Mouse (Mus musculus) lung, postnatal 0 days (tissue): ENCODE measurements around the gene Cacna2d3. TPM values are rescaled to one million over a fixed set of nuclear protein-coding genes. Genes with fewer than 3 reads are reported as not detected.

ENCODE experiments used
- ATAC-seq: fragments of 200-750 bp; cut with Nextera tagmentation; 2 replicates; pipeline ENCODE4 v1.8.0; 2017; ENCODE audit warnings: moderate library complexity
- DNase-seq: peaks from one replicate; pipeline ENCODE4 v3.0.0-alpha.2; 2016; ENCODE audit warnings: low spot score
- H3K27ac ChIP-seq: fragments of 300-500 bp; sonication (generic); 2 replicates; pipeline ENCODE4 v1.5.1; 2014; ENCODE audit warnings: antibody characterized with exemption, mild to moderate bottlenecking, low read length, mixed read lengths
- H3K27me3 ChIP-seq: fragments of 300-500 bp; sonication (generic); replicated peaks from 2 replicates; pipeline ENCODE4 v1.6.1; 2014; ENCODE audit warnings: low read length, mixed read lengths; ENCODE audit not compliant: insufficient read depth
- H3K36me3 ChIP-seq: fragments of 300-500 bp; sonication (generic); 2 replicates; pipeline ENCODE4 v1.6.1; 2014; ENCODE audit warnings: low read length, mixed read lengths; ENCODE audit not compliant: insufficient read depth
- H3K4me1 ChIP-seq: fragments of 300-500 bp; sonication (generic); 2 replicates; pipeline ENCODE4 v1.6.1; 2014; ENCODE audit warnings: antibody characterized with exemption, low read depth, low read length, mixed read lengths; ENCODE audit not compliant: insufficient read depth
- H3K4me2 ChIP-seq: fragments of 300-500 bp; sonication (generic); replicated peaks from 2 replicates; pipeline ENCODE4 v1.6.1; 2014; ENCODE audit warnings: low read depth, mild to moderate bottlenecking, low read length, moderate library complexity, mixed read lengths
- H3K4me3 ChIP-seq: fragments of 300-500 bp; sonication (generic); 2 replicates; pipeline ENCODE4 v1.5.1; 2014; ENCODE audit warnings: low read depth, low read length
- H3K9ac ChIP-seq: fragments of 300-500 bp; sonication (generic); replicated peaks from 2 replicates; pipeline ENCODE4 v1.6.1; 2014; ENCODE audit warnings: low read depth, mild to moderate bottlenecking
- H3K9me3 ChIP-seq: fragments of 300-500 bp; sonication (generic); 2 replicates; pipeline ENCODE4 v1.6.1; 2016; ENCODE audit warnings: low read length, mixed read lengths
- CTCF ChIP-seq: IDR thresholded peaks from 2 replicates; pipeline ENCODE4 v1.5.1; 2016; ENCODE audit warnings: antibody characterized with exemption, mild to moderate bottlenecking
- EP300 ChIP-seq: IDR thresholded peaks from 2 replicates; pipeline ENCODE4 v1.6.1; 2016; ENCODE audit warnings: antibody characterized with exemption, mild to moderate bottlenecking, control low read depth
- WGBS: fragments of 180-500 bp; shearing (Covaris S2); extraction: QIAGEN DNeasy Blood & Tissue Kit; methylation state at CpG from one replicate; pipeline ENCODE4 v1.1.7; 2014; 5-methylcytosine and 5-hydroxymethylcytosine counted together
- polyA plus RNA-seq: library from polyadenylated mRNA; unstranded; fragments of >200 nt; fragmentation: Nextera tagmentation; extraction: Ambion mirVana; gene quantifications from 2 replicates; pipeline ENCODE4 v1.2.1, GENCODE M21; 2015

Gene Cacna2d3
- polyA plus RNA-seq, 1 experiment from 2014 or later, result 0.50 TPM

DNA sequence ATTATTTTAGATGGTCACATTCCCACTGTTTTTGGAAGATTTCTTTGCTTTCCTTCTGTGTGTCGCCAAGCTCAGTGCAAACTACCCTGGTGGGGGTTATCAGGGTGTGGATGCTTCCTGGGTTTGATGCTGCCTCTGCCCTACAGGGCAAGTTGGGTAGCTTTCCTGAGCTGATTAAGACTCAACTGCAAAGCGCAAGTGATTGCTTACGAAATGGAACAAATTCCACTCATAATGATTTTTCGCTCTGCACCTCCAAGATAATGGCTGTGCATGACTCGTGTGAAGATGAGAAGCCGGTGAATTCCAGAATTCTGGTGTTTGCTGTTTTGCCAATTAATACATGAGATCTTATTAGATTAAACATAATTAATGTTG, 557.0 kb downstream of the Cacna2d3 start:
- Histone ChIP-seq H3K9me3 (no peaks in the 10 kb centered on the region), H3K36me3 (no peaks in the 10 kb centered on the region), H3K4me1 (no peaks in the 10 kb centered on the region), H3K27me3 (no peaks in the 10 kb centered on the region), H3K27ac (no peak overlapping the region), H3K9ac (no peak overlapping the region), H3K4me2 (no peak overlapping the region), H3K4me3 (no peak overlapping the region)
- no peak for DNase-seq
- no peak for ATAC-seq
- TF ChIP-seq CTCF, result no peak
- no peak for TF ChIP-seq EP300
- WGBS, result 81% methylated on average over 6 of the region's 6 CpGs

DNA sequence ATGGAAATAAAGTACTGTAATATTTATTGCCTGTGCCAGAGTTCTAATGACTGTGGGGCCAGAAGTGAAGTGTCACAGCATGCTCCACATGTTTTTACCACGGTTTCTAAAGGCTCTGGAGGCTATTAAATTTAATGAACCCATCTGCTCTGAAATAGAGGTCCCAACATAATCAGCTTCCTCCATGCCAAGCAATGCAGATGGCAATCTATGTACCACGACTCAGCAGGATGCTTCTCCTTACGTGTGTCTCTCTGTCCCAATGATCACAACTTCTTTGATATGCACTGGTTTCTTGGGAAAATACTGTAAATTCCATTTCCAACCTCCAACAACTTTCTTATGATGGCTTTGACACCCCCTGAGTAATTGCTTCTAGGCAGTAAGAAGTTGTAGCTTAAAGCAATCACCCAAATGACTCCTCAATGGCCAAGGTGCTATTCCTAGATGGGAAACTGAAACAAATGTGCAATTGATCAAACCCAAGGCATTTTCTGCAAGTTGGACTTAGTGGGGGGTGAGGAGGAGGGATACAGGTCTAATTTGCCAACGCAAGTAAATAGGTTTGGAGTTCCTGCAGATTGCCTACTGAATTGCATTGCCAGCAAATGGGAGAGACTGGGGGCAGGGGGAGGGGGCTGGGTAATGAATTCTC, 557.5 kb downstream of the Cacna2d3 start:
- 65% methylated on average over 4 of the region's 4 CpGs for WGBS
- no peak for DNase-seq
- no peaks in the 10 kb centered on the region for H3K27me3 ChIP-seq

DNA sequence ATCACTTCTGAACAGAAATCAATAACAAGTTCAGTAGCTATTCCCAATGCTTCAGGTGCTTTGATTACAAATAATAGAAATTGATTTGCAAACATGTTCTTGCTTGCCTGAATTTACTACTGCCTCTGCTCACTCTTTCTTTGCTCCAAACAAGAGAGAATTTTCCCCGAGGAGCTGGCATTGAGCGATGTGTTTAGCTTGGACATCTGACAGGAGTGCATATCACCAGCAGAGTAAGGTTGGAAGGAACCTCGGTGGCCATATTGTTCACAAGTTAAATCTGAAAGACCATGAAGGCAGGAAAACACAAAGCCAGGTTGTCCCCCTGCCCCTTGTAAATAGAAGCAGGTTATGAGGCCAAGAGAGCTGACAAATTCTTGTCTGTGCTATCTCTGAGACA, 561.9 kb downstream of the Cacna2d3 start:
- Histone ChIP-seq H3K9ac (no peak overlapping the region), H3K4me3 (no peak overlapping the region), H3K4me2 (no peak overlapping the region), H3K4me1 (no peaks in the 10 kb centered on the region), H3K27ac (no peak overlapping the region), H3K9me3 (peaks cover 4% of the 10 kb centered on the region; the same call in 1 of the 2 replicates), H3K27me3 (no peaks in the 10 kb centered on the region), H3K36me3 (no peaks in the 10 kb centered on the region)
- ATAC-seq (no peak), DNase-seq (no peak)
- TF ChIP-seq CTCF (no peak), EP300 (no peak)
- 78% methylated on average over 3 of the region's 3 CpGs for WGBS

More for the DNA sequence above, 557.5 kb downstream of the Cacna2d3 start:
- no peaks in the 10 kb centered on the region for H3K36me3 ChIP-seq
- no peaks in the 10 kb centered on the region for H3K9me3 ChIP-seq
- H3K9ac ChIP-seq, result no peak overlapping the region
- no peak for ATAC-seq
- no peak overlapping the region for H3K4me2 ChIP-seq
- TF ChIP-seq EP300 (no peak), CTCF (no peak)
- no peak overlapping the region for H3K27ac ChIP-seq
- H3K4me1 ChIP-seq, result no peaks in the 10 kb centered on the region
- no peak overlapping the region for H3K4me3 ChIP-seq

DNA sequence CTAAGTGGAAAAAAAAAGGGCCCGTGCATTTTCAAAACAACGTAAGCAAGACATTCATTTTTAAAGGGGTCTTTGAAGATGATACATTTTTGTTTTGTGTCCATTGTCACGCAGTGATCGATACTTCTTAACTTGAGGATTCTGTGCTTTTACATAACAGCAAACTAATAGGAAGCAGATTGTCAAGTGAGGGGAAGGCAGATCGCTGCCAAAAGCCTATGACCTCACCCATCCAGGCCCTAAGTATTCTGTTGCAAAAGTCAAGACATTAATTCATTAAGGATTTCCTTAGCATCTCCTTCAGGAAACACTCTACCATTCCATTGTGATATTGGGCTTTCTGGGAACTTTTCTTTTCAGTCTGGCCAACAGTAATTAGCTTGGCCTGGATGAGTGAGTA, 564.6 kb downstream of the Cacna2d3 start:
- TF ChIP-seq CTCF (no peak), EP300 (no peak)
- ATAC-seq, result no peak
- DNase-seq, result no peak
- no peaks in the 10 kb centered on the region for H3K36me3 ChIP-seq
- H3K4me1 ChIP-seq, result no peaks in the 10 kb centered on the region
- no peaks in the 10 kb centered on the region for H3K27me3 ChIP-seq
- WGBS, result 86% methylated on average over 5 of the region's 5 CpGs
- no peak overlapping the region for H3K4me2 ChIP-seq
- H3K9me3 ChIP-seq, result peaks cover 4% of the 10 kb centered on the region; the same call in 1 of the 2 replicates
- no peak overlapping the region for H3K4me3 ChIP-seq
- no peak overlapping the region for H3K27ac ChIP-seq
- H3K9ac ChIP-seq, result no peak overlapping the region

DNA sequence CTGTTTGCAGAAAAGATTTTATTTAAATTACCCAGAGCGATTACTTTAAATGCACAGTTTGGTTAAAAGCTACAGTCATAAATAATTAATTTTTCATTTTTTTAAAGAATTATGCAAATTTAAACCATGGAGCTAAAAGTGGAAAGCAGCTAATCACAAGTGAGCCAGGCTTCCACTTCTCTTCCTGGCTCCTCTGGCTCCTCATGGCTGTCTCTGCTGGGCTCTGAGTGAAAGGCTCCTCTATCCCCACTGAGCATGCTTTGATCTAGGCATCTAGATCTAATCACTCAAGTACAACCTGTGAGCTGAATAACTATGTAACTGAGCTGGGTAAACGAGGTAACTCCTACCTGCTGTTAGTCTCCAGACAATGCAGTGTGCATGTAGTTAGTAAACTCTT, 577.5 kb downstream of the Cacna2d3 start:
- TF ChIP-seq CTCF (no peak), EP300 (no peak)
- Histone ChIP-seq H3K4me2 (no peak overlapping the region), H3K27me3 (no peaks in the 10 kb centered on the region), H3K9ac (no peak overlapping the region), H3K4me1 (no peaks in the 10 kb centered on the region), H3K4me3 (no peak overlapping the region), H3K27ac (no peak overlapping the region), H3K9me3 (no peaks in the 10 kb centered on the region), H3K36me3 (no peaks in the 10 kb centered on the region)
- 46% methylated on average over 2 of the region's 2 CpGs for WGBS
- DNase-seq (no peak), ATAC-seq (no peak)

DNA sequence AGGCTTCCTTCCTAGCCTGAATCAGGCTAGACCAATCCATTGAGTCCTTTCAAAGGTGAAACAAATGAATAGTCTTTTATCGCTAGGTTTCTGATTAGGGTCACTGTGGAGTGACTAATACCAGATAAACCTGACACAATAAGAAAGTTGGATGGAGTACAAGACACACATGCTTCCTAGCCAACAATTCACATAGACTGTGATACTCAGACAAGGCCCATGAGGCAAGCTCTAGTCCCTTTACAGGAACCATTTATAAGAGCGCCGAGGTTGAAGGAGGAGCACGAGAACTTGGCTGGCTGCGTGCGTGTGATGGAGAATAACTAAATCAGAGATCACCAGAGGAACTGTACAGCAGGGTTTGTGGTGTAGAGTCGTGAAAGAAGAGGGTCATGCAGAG, 584.0 kb downstream of the Cacna2d3 start:
- H3K4me3 ChIP-seq, result no peak overlapping the region
- no peaks in the 10 kb centered on the region for H3K27me3 ChIP-seq
- H3K27ac ChIP-seq, result no peak overlapping the region
- 75% methylated on average over 7 of the region's 7 CpGs for WGBS
- TF ChIP-seq CTCF (no peak), EP300 (no peak)
- H3K4me2 ChIP-seq, result no peak overlapping the region
- ATAC-seq (no peak), DNase-seq (no peak)
- H3K4me1 ChIP-seq, result peaks cover 4% of the 10 kb centered on the region; the same call in 1 of the 2 replicates
- H3K9me3 ChIP-seq, result no peaks in the 10 kb centered on the region
- H3K9ac ChIP-seq, result no peak overlapping the region
- H3K36me3 ChIP-seq, result no peaks in the 10 kb centered on the region
